In genomic region chr4:96974935-96975334, GRCm38 (mm10) we compare ENCODE assay signal across 24 mouse cellular contexts.
A peak's percentile ranks its signal among the peaks of the same experiment; 100 is the strongest.
DNase-seq lines count a peak whose midpoint lies in the region; ATAC-seq lines count a peak whose summit lies in the region.
"Had no signal": no experiment of that assay in that cellular context is flagged by ENCODE, and none has a peak within 500 bp of the region (broad histone marks: within the 10 kb centered on the region; RNA-seq: fewer than 3 reads in every experiment).

No protein-coding gene starts in this region.

- DNase-seq in forebrain, embryonic 10.5 days (ENCODE audit: extremely low spot score, low spot score) = no peak
- DNase-seq in neural tube, embryonic 10.5 days (ENCODE audit: extremely low spot score, low spot score) = no peak
- DNase-seq in lung, postnatal 4 days = no peak
- DNase-seq: adrenal gland, postnatal 25 days; cerebellum, adult 9-11 months; gastrocnemius, postnatal 10 days; heart, adult 11 months; heart, postnatal 10 days; kidney, postnatal 36 days; liver, embryonic 13.5 days; lung, embryonic 14.5 days; right cerebral cortex, adult 18-20 months; right cerebral cortex, postnatal 4 days; thymus, postnatal 14 days had no signal

- no peaks in the 10 kb centered on the region for H3K36me3 ChIP-seq in forebrain, embryonic 12.5 days (replicated peaks)
- H3K36me3 ChIP-seq in forebrain, embryonic 10.5 days (replicated peaks) = no peaks in the 10 kb centered on the region
- no peaks in the 10 kb centered on the region for H3K36me3 ChIP-seq in neural tube, embryonic 12.5 days
- no peaks in the 10 kb centered on the region for H3K36me3 ChIP-seq in hindbrain, embryonic 16.5 days (ENCODE audit: control insufficient read depth, insufficient read depth, low read length)
- H3K36me3 ChIP-seq: hindbrain, embryonic 15.5 days; liver, embryonic 13.5 days; midbrain, embryonic 15.5 days had no signal

- H3K9me3 ChIP-seq in forebrain, embryonic 12.5 days = no peaks in the 10 kb centered on the region
- H3K9me3 ChIP-seq in forebrain, embryonic 10.5 days = no peaks in the 10 kb centered on the region
- H3K9me3 ChIP-seq in neural tube, embryonic 12.5 days = no peaks in the 10 kb centered on the region
- no peaks in the 10 kb centered on the region for H3K9me3 ChIP-seq in hindbrain, embryonic 16.5 days (ENCODE audit: control insufficient read depth, low read length)
- H3K9me3 ChIP-seq: hindbrain, embryonic 15.5 days; liver, embryonic 13.5 days; megakaryocyte, embryonic 14.5 days; midbrain, embryonic 15.5 days had no signal

- H3K4me3 ChIP-seq in forebrain, embryonic 12.5 days (replicated peaks) = no peak overlapping the region
- H3K4me3 ChIP-seq in forebrain, embryonic 10.5 days = no peak overlapping the region
- no peak overlapping the region for H3K4me3 ChIP-seq in neural tube, embryonic 12.5 days
- no peak overlapping the region for H3K4me3 ChIP-seq in hindbrain, embryonic 16.5 days (ENCODE audit: low read length)
- H3K4me3 ChIP-seq: hindbrain, embryonic 15.5 days; liver, embryonic 13.5 days; megakaryocyte, embryonic 14.5 days; midbrain, embryonic 15.5 days had no signal

- no peak overlapping the region for H3K4me2 ChIP-seq in forebrain, embryonic 12.5 days
- no peak overlapping the region for H3K4me2 ChIP-seq in neural tube, embryonic 12.5 days (replicated peaks)
- H3K4me2 ChIP-seq in hindbrain, embryonic 16.5 days (ENCODE audit: low read length) = no peak overlapping the region
- H3K4me2 ChIP-seq: heart, embryonic 11.5 days; hindbrain, embryonic 15.5 days; liver, embryonic 13.5 days; lung, embryonic 14.5 days; midbrain, embryonic 15.5 days had no signal

- H3K4me1 ChIP-seq in forebrain, embryonic 12.5 days = no peaks in the 10 kb centered on the region
- no peaks in the 10 kb centered on the region for H3K4me1 ChIP-seq in forebrain, embryonic 10.5 days
- no peaks in the 10 kb centered on the region for H3K4me1 ChIP-seq in neural tube, embryonic 12.5 days
- no peaks in the 10 kb centered on the region for H3K4me1 ChIP-seq in hindbrain, embryonic 16.5 days (ENCODE audit: control insufficient read depth, insufficient read depth, low read depth, low read length)
- H3K4me1 ChIP-seq: hindbrain, embryonic 15.5 days; liver, embryonic 13.5 days; megakaryocyte, embryonic 14.5 days; midbrain, embryonic 15.5 days had no signal

- H3K27ac ChIP-seq in forebrain, embryonic 12.5 days = no peak overlapping the region
- H3K27ac ChIP-seq in forebrain, embryonic 10.5 days = no peak overlapping the region
- H3K27ac ChIP-seq in neural tube, embryonic 12.5 days = no peak overlapping the region
- H3K27ac ChIP-seq in hindbrain, embryonic 16.5 days (ENCODE audit: low read depth, low read length) = no peak overlapping the region
- H3K27ac ChIP-seq: hindbrain, embryonic 15.5 days; liver, embryonic 13.5 days; midbrain, embryonic 15.5 days had no signal

- ATAC-seq in forebrain, embryonic 12.5 days (ENCODE audit: low FRiP score) = peak; percentile 44; the same call in 1 of the 2 replicates
- 0 out of 2 replicates have a peak, but pooled peaks have one; percentile 41 for ATAC-seq in neural tube, embryonic 12.5 days (ENCODE audit: low FRiP score, low read depth)
- ATAC-seq in hindbrain, embryonic 16.5 days = peak; percentile 64; the same call in 1 of the 2 replicates
- no peak for ATAC-seq in monocyte, adult 5-6 weeks (replicated peaks; ENCODE audit: insufficient number of reproducible peaks, low FRiP score, low TSS enrichment, poor library complexity, severe bottlenecking)
- ATAC-seq: CD4-positive, CD25-positive, alpha-beta regulatory T cell, adult 4 months; intestine, postnatal 0 days; midbrain, embryonic 15.5 days had no signal

- H3K9ac ChIP-seq in forebrain, embryonic 12.5 days = no peak overlapping the region
- no peak overlapping the region for H3K9ac ChIP-seq in neural tube, embryonic 12.5 days
- H3K9ac ChIP-seq in hindbrain, embryonic 16.5 days (ENCODE audit: low read depth, low read length) = no peak overlapping the region
- H3K9ac ChIP-seq: hindbrain, embryonic 15.5 days; liver, embryonic 13.5 days; lung, embryonic 14.5 days; midbrain, embryonic 15.5 days had no signal

- WGBS in forebrain, embryonic 12.5 days = 60% methylated on average over 3 of the region's 3 CpGs
- WGBS in forebrain, embryonic 10.5 days = 82% methylated on average over 3 of the region's 3 CpGs
- 39% methylated on average over 3 of the region's 3 CpGs for WGBS in neural tube, embryonic 12.5 days
- 34% methylated on average over 3 of the region's 3 CpGs for WGBS in hindbrain, embryonic 16.5 days

- H3K27me3 ChIP-seq in forebrain, embryonic 12.5 days = no peaks in the 10 kb centered on the region
- no peaks in the 10 kb centered on the region for H3K27me3 ChIP-seq in forebrain, embryonic 10.5 days (ENCODE audit: poor library complexity, severe bottlenecking)
- no peaks in the 10 kb centered on the region for H3K27me3 ChIP-seq in neural tube, embryonic 12.5 days (replicated peaks)
- no peaks in the 10 kb centered on the region for H3K27me3 ChIP-seq in hindbrain, embryonic 16.5 days (replicated peaks; ENCODE audit: control insufficient read depth, insufficient read depth, low read length)
- H3K27me3 ChIP-seq: hindbrain, embryonic 15.5 days; liver, embryonic 13.5 days; megakaryocyte, embryonic 14.5 days; midbrain, embryonic 15.5 days had no signal
